Mouse (Mus musculus) adrenal gland, postnatal 0 days (tissue): ENCODE measurements around the gene Ergic2. TPM values are rescaled to one million over a fixed set of nuclear protein-coding genes. Genes with fewer than 3 reads are reported as not detected.

Experiments
- polyA plus RNA-seq: library from polyadenylated mRNA; unstranded; fragments of >200 nt; fragmentation: Nextera tagmentation; extraction: Ambion mirVana; gene quantifications from 2 replicates; pipeline ENCODE4 v1.2.1, GENCODE M21; 2015

Gene Ergic2
- polyA plus RNA-seq = 193 and 197 TPM in 2 replicates

GRCm38 (mm10) chr6:148211897-148212680 lies at the start of gene Ergic2:
Ergic2 (minus strand) TSS chr6:148212374.

Other genes starting within 250 kb of the Ergic2 start
- 3.6 and 3.8 TPM in 2 replicates for gene Far2, start 165.1 kb downstream of the Ergic2 start, polyA plus RNA-seq
- gene Tmtc1, start 232.0 kb upstream of the Ergic2 start, polyA plus RNA-seq = 2.3 and 4.3 TPM in 2 replicates